ENCODE assay signal across 30 mouse cellular contexts in genomic region chr3:55927343-55927742, GRCm38 (mm10).
"Had no signal": no experiment of that assay in that cellular context is flagged by ENCODE, and none has a peak within 500 bp of the region (broad histone marks: within the 10 kb centered on the region; RNA-seq: fewer than 3 reads in every experiment).

No protein-coding gene starts in this region.

- H3K36me3 ChIP-seq: liver, embryonic 13.5 days; liver, embryonic 15.5 days; lung, embryonic 15.5 days had no signal

- H3K27me3 ChIP-seq: limb, embryonic 12.5 days; limb, embryonic 13.5 days; limb, embryonic 15.5 days; liver, embryonic 12.5 days; liver, embryonic 13.5 days; liver, embryonic 15.5 days; lung, embryonic 15.5 days; megakaryocyte, embryonic 14.5 days; midbrain, embryonic 12.5 days; midbrain, embryonic 13.5 days; midbrain, embryonic 15.5 days had no signal

- H3K27ac ChIP-seq: left cerebral cortex, adult 2 months; limb, embryonic 10.5 days; limb, embryonic 12.5 days; limb, embryonic 13.5 days; limb, embryonic 15.5 days; liver, embryonic 12.5 days; liver, embryonic 13.5 days; liver, embryonic 14.5 days; liver, embryonic 15.5 days; lung, embryonic 15.5 days; macrophage; midbrain, embryonic 10.5 days; midbrain, embryonic 12.5 days; midbrain, embryonic 13.5 days; midbrain, embryonic 15.5 days had no signal

- H3K9me3 ChIP-seq: limb, embryonic 10.5 days; limb, embryonic 12.5 days; limb, embryonic 13.5 days; limb, embryonic 15.5 days; liver, embryonic 12.5 days; liver, embryonic 13.5 days; liver, embryonic 15.5 days; lung, embryonic 15.5 days; megakaryocyte, embryonic 14.5 days; midbrain, embryonic 10.5 days; midbrain, embryonic 12.5 days; midbrain, embryonic 15.5 days had no signal

- H3K4me2 ChIP-seq: limb, embryonic 12.5 days; limb, embryonic 13.5 days; limb, embryonic 15.5 days; liver, embryonic 11.5 days; liver, embryonic 12.5 days; liver, embryonic 13.5 days; liver, embryonic 15.5 days; lung, embryonic 14.5 days; lung, embryonic 15.5 days; midbrain, embryonic 11.5 days; midbrain, embryonic 12.5 days; midbrain, embryonic 13.5 days; midbrain, embryonic 15.5 days had no signal

- H3K4me1 ChIP-seq: limb, embryonic 10.5 days; limb, embryonic 12.5 days; limb, embryonic 13.5 days; limb, embryonic 15.5 days; liver, embryonic 12.5 days; liver, embryonic 13.5 days; liver, embryonic 15.5 days; lung, embryonic 15.5 days; megakaryocyte, embryonic 14.5 days; midbrain, embryonic 10.5 days; midbrain, embryonic 12.5 days; midbrain, embryonic 13.5 days; midbrain, embryonic 15.5 days had no signal

- H3K9ac ChIP-seq: limb, embryonic 12.5 days; limb, embryonic 13.5 days; limb, embryonic 15.5 days; liver, embryonic 12.5 days; liver, embryonic 13.5 days; liver, embryonic 14.5 days; liver, embryonic 15.5 days; liver, postnatal 0 days; lung, embryonic 14.5 days; lung, embryonic 15.5 days; midbrain, embryonic 12.5 days; midbrain, embryonic 13.5 days; midbrain, embryonic 15.5 days had no signal

- ATAC-seq: liver, embryonic 12.5 days; liver, postnatal 0 days; lung, postnatal 0 days; midbrain, embryonic 13.5 days; midbrain, embryonic 15.5 days; midbrain, embryonic 16.5 days had no signal

- H3K4me3 ChIP-seq: left cerebral cortex, adult 2 months; limb, embryonic 10.5 days; limb, embryonic 12.5 days; limb, embryonic 13.5 days; limb, embryonic 15.5 days; liver, embryonic 12.5 days; liver, embryonic 13.5 days; liver, embryonic 15.5 days; lung, embryonic 15.5 days; megakaryocyte, embryonic 14.5 days; midbrain, embryonic 10.5 days; midbrain, embryonic 12.5 days; midbrain, embryonic 13.5 days; midbrain, embryonic 15.5 days; myocyte had no signal

- DNase-seq: left cerebral cortex, postnatal 4 days; liver; liver, embryonic 13.5 days; liver, postnatal 0 days; lung, adult 18-20 months; lung, adult 2 months; lung, postnatal 14 days; lung, postnatal 4 days; midbrain, embryonic 14.5 days had no signal
